Mouse (Mus musculus): Measurements from ENCODE around the gene Trpm3. TPM values are rescaled to one million over a fixed set of nuclear protein-coding genes. Genes with fewer than 3 reads are reported as not detected.

Gene Trpm3
- polyA plus RNA-seq, 1 experiment: 1.2 TPM

DNA sequence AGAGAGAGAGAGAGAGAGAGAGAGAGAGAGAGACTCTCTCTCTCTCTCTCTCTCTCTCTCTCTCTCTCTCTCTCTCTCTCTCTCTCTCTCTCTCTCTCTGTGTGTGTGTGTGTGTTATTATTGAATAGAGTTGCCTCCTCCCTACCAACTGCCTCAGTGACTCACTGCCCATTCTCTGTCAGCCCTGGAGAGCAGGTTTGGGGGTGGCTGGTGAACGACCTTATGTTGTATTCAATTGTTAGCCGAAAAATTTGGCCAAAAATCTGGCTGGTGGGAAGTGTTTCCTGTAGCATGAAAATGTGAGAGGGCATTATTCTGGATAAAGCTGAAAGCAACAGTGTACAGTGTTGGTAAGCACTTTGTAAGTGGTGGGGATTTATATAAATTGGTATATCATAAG, 17.2 kb upstream of the Trpm3 start:
- Histone ChIP-seq H3K4me1 (ENCODE audit: control insufficient read depth, insufficient read depth, low read length) (no peaks in the 10 kb centered on the region), H3K27ac (ENCODE audit: control insufficient read depth, insufficient read depth, low read depth, low read length) (no peak overlapping the region), H3K36me3 (ENCODE audit: control insufficient read depth, insufficient read depth, low read length) (no peaks in the 10 kb centered on the region), H3K4me3 (ENCODE audit: control insufficient read depth, low read depth, low read length) (no peak overlapping the region), H3K27me3 (ENCODE audit: control insufficient read depth, insufficient read depth, low read length) (no peaks in the 10 kb centered on the region)
- TF ChIP-seq POLR2A (IDR thresholded peaks at IDR 0.05; ENCODE audit: control insufficient read depth, low read depth, low read length) (no peak), CTCF (IDR thresholded peaks at IDR 0.05; ENCODE audit: control insufficient read depth, insufficient read depth, insufficient replicate concordance, low read depth, low read length) (no peak)

DNA sequence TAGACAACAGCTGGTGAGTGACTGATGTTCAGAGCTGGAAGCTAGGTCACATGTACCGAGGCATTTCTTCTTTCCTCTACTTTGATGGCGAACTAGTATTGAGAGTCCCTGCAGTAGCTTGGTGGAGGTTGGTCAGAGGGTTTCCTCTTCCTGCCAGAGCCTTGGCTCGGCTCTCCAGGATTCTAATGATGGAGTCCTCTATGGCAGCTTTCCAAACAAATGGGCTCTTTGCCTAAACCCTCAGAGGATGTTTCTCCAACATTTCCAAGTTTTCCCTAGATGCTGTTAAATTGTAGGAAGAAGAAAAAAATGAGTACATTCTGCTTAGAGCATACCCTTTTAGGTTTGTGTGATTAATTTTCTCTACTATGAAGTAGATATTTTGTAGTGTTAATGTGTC, 6.2 kb upstream of the Trpm3 start:
- Histone ChIP-seq H3K27ac (ENCODE audit: control insufficient read depth, insufficient read depth, low read depth, low read length) (no peak overlapping the region), H3K36me3 (ENCODE audit: control insufficient read depth, insufficient read depth, low read length) (no peaks in the 10 kb centered on the region), H3K4me1 (ENCODE audit: control insufficient read depth, insufficient read depth, low read length) (no peaks in the 10 kb centered on the region), H3K4me3 (ENCODE audit: control insufficient read depth, low read depth, low read length) (no peak overlapping the region), H3K27me3 (ENCODE audit: control insufficient read depth, insufficient read depth, low read length) (no peaks in the 10 kb centered on the region)
- TF ChIP-seq POLR2A (IDR thresholded peaks at IDR 0.05; ENCODE audit: control insufficient read depth, low read depth, low read length): no peak
- TF ChIP-seq CTCF (IDR thresholded peaks at IDR 0.05; ENCODE audit: control insufficient read depth, insufficient read depth, insufficient replicate concordance, low read depth, low read length): no peak

DNA sequence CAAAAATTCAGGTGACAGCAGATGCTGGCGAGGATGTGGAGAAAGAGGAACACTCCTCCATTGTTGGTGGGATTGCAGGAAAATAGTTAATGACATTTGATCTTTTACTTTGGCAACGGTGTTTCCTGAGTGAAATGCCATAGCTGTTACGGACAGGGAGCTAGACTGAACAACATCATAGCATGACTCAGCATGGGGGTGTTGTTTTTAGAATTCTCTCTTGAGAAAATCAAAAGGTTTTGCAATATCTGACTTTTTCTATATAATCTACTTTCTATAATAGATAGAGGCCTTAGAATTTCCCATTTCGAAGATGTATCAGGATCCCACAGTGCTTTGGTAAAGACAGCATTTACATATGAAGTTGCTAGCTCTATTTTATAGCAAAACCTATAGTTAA, 39.7 kb downstream of the Trpm3 start:
- Histone ChIP-seq H3K4me1 (ENCODE audit: control insufficient read depth, insufficient read depth, low read length) (no peaks in the 10 kb centered on the region), H3K36me3 (ENCODE audit: control insufficient read depth, insufficient read depth, low read length) (no peaks in the 10 kb centered on the region), H3K4me3 (ENCODE audit: control insufficient read depth, low read depth, low read length) (no peak overlapping the region), H3K27me3 (ENCODE audit: control insufficient read depth, insufficient read depth, low read length) (no peaks in the 10 kb centered on the region), H3K27ac (ENCODE audit: control insufficient read depth, insufficient read depth, low read depth, low read length) (no peak overlapping the region)
- no peak for TF ChIP-seq CTCF (IDR thresholded peaks at IDR 0.05; ENCODE audit: control insufficient read depth, insufficient read depth, insufficient replicate concordance, low read depth, low read length)
- TF ChIP-seq POLR2A (IDR thresholded peaks at IDR 0.05; ENCODE audit: control insufficient read depth, low read depth, low read length): no peak

DNA sequence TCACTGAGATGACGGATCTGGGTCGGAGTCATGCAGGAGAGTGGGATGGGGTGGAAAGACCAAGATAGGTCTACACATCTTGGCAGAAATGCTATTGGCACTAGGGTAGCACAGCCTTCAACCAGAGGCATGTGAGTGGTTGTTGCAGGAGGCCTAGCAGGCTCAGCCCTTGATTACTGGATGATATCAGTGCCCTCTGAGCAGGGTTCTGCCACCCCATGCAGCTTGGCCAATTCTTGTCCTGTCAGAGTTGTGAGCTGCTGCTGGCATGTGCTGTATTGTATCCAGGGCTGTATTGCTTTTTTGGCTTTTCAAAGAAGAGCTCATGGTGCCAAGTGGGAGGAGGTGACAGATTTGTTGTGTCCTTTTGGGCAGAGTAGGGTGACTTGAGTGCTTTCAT, 40.2 kb downstream of the Trpm3 start:
- H3K4me1 ChIP-seq (ENCODE audit: control insufficient read depth, insufficient read depth, low read length): no peaks in the 10 kb centered on the region

DNA sequence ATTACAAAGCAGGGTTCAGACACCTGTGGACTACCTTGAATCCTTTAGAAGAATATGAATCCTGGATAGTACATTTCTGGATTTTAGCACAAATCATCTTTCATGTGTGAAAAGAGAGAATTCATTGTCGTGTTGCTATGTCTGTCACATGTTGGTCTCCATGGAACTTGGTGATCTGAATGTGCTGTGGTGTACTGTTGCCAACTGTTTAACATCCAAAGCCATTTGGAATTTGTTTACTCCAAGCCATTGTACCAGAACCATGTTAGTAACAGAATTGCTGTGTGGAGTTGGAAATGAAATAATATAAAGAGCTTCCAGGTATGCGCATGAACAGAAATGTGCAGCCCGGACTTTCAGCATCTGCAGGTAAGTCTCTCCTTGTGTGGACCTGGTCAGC, 41.3 kb downstream of the Trpm3 start:
- no peak overlapping the region for H3K4me3 ChIP-seq (ENCODE audit: control insufficient read depth, low read depth, low read length)
- no peak overlapping the region for H3K27ac ChIP-seq (ENCODE audit: control insufficient read depth, insufficient read depth, low read depth, low read length)
- H3K4me1 ChIP-seq (ENCODE audit: control insufficient read depth, insufficient read depth, low read length): no peaks in the 10 kb centered on the region
- H3K36me3 ChIP-seq (ENCODE audit: control insufficient read depth, insufficient read depth, low read length): no peaks in the 10 kb centered on the region
- H3K27me3 ChIP-seq (ENCODE audit: control insufficient read depth, insufficient read depth, low read length): no peaks in the 10 kb centered on the region
- no peak for TF ChIP-seq POLR2A (IDR thresholded peaks at IDR 0.05; ENCODE audit: control insufficient read depth, low read depth, low read length)

More for the DNA sequence above, 40.2 kb downstream of the Trpm3 start:
- H3K27me3 ChIP-seq (ENCODE audit: control insufficient read depth, insufficient read depth, low read length): no peaks in the 10 kb centered on the region
- H3K36me3 ChIP-seq (ENCODE audit: control insufficient read depth, insufficient read depth, low read length): no peaks in the 10 kb centered on the region
- no peak overlapping the region for H3K4me3 ChIP-seq (ENCODE audit: control insufficient read depth, low read depth, low read length)
- no peak overlapping the region for H3K27ac ChIP-seq (ENCODE audit: control insufficient read depth, insufficient read depth, low read depth, low read length)
- TF ChIP-seq CTCF (IDR thresholded peaks at IDR 0.05; ENCODE audit: control insufficient read depth, insufficient read depth, insufficient replicate concordance, low read depth, low read length): no peak
- no peak for TF ChIP-seq POLR2A (IDR thresholded peaks at IDR 0.05; ENCODE audit: control insufficient read depth, low read depth, low read length)

DNA sequence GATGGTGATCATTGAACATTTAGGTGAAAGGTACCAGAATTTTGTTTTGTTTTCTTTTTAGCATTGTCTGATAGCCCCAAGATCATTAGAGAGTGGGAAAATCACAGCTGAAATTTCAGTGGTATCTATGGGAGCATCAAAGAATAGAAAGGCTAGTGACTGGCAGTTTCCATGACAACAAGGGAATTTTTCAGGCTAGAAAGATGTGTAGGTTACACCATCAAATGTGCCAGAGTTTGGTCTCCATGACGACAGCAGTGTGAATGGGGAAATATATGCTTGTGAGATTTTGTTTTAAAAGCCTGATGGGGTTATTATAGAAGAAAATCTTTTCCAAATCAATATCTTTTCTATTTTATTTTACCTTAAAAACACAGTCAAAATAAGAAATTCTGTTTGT, 50.9 kb downstream of the Trpm3 start:
- H3K27me3 ChIP-seq (ENCODE audit: control insufficient read depth, insufficient read depth, low read length): no peaks in the 10 kb centered on the region
- H3K4me1 ChIP-seq (ENCODE audit: control insufficient read depth, insufficient read depth, low read length): no peaks in the 10 kb centered on the region
- no peak overlapping the region for H3K27ac ChIP-seq (ENCODE audit: control insufficient read depth, insufficient read depth, low read depth, low read length)
- TF ChIP-seq CTCF (IDR thresholded peaks at IDR 0.05; ENCODE audit: control insufficient read depth, insufficient read depth, insufficient replicate concordance, low read depth, low read length): no peak
- no peaks in the 10 kb centered on the region for H3K36me3 ChIP-seq (ENCODE audit: control insufficient read depth, insufficient read depth, low read length)
- H3K4me3 ChIP-seq (ENCODE audit: control insufficient read depth, low read depth, low read length): no peak overlapping the region

DNA sequence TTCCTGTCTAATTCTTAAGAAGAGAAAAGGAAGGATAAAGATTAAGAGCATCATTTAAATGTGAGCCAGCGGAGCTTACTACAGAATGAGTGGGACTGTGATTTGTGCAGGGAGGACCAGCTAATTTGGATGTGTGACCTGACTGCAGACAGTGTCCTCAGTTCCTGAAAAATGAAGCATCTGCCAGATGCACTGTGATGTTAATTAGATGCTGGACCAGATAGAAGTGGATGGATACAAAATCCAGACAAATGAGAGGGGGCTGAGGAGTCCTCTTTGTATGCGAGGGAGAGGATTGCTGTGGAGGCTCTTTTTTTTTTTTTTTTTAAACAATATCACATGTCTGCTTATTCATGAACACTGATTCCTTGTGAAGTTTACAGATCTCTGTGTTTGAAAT, 83.7 kb downstream of the Trpm3 start:
- Histone ChIP-seq H3K4me1 (ENCODE audit: control insufficient read depth, insufficient read depth, low read length) (no peaks in the 10 kb centered on the region), H3K27me3 (ENCODE audit: control insufficient read depth, insufficient read depth, low read length) (no peaks in the 10 kb centered on the region), H3K27ac (ENCODE audit: control insufficient read depth, insufficient read depth, low read depth, low read length) (no peak overlapping the region), H3K36me3 (ENCODE audit: control insufficient read depth, insufficient read depth, low read length) (no peaks in the 10 kb centered on the region), H3K4me3 (ENCODE audit: control insufficient read depth, low read depth, low read length) (no peak overlapping the region)
- TF ChIP-seq CTCF (IDR thresholded peaks at IDR 0.05; ENCODE audit: control insufficient read depth, insufficient read depth, insufficient replicate concordance, low read depth, low read length) (no peak), POLR2A (IDR thresholded peaks at IDR 0.05; ENCODE audit: control insufficient read depth, low read depth, low read length) (no peak)

DNA sequence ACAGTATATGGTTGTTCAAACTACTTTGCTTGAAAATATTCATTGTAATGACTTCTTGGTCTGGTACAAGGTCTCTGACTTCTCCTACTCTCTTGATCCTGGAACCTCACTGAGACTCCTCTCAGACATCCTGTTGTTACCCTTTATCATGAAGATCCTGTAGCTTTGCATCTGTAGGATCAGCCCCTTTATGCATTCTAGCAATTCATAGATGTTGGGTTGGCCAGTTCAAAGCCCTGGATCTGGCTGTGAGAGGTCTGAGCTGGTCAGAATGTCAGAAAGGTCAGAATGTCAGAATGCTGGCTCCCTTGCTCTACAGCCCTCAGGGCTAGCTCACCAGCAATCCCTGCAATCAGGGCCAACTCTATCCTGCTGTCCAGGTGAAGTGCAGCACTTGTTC, 95.3 kb downstream of the Trpm3 start:
- no peak overlapping the region for H3K27ac ChIP-seq (ENCODE audit: control insufficient read depth, insufficient read depth, low read depth, low read length)
- no peak for TF ChIP-seq CTCF (IDR thresholded peaks at IDR 0.05; ENCODE audit: control insufficient read depth, insufficient read depth, insufficient replicate concordance, low read depth, low read length)
- TF ChIP-seq POLR2A (IDR thresholded peaks at IDR 0.05; ENCODE audit: control insufficient read depth, low read depth, low read length): no peak
- no peaks in the 10 kb centered on the region for H3K4me1 ChIP-seq (ENCODE audit: control insufficient read depth, insufficient read depth, low read length)
- no peaks in the 10 kb centered on the region for H3K36me3 ChIP-seq (ENCODE audit: control insufficient read depth, insufficient read depth, low read length)
- H3K27me3 ChIP-seq (ENCODE audit: control insufficient read depth, insufficient read depth, low read length): no peaks in the 10 kb centered on the region
- H3K4me3 ChIP-seq (ENCODE audit: control insufficient read depth, low read depth, low read length): no peak overlapping the region
